Mouse (Mus musculus) frontal cortex, adult (tissue): ENCODE measurements around the gene Fbxl4.
A peak's percentile ranks its signal among the peaks of the same experiment; 100 is the strongest.
"Not testable (repeated sequence)": the region's sequence is repeated elsewhere in the genome, so short reads cannot be mapped to it uniquely, and the experiment has no call there.

Source experiments
- ATAC-seq: cut with Nextera tagmentation; 2 replicates; pipeline ENCODE4 v1.9.2; 2017; ENCODE audit warnings: mild to moderate bottlenecking, moderate library complexity, mixed read lengths; ENCODE audit not compliant: low TSS enrichment

Fbxl4 gene

DNA sequence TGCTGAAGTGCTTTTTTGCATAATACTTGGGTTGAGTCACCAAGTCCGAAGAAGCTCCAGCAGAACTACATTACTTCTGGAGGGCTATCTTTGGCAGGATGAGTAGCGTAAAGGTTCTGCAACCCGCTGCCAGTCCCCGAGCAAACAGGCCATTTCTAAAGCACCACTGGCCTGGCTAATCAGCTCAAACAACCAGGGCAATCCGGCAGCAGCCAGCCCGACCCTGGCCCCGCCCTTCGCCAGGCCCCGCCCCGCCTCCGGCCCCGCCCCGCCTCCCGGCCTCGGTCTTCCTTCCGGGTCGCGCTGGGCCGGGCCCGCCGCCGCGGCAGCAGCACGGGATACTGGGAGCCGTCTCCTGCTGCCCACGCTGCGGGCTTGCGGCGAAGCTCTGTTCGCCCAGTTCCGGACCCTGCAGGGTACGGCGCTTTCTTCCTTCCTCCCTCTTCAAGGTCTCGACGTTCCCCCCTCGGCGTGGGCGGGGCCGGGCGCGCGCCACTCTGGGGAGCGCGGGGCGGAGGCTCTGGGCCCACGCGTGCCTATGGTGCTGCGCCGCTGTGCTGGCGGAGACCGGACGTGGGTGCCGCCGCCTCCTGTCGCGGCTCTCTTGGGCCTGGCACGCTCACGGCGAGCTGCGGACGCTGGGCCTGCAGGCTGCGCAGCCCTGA is at the start of gene Fbxl4:
Gene Fbxl4, plus strand, starts transcription at position 278 of the 665 bp plus-strand sequence.
- peak; percentile 92 for ATAC-seq

DNA sequence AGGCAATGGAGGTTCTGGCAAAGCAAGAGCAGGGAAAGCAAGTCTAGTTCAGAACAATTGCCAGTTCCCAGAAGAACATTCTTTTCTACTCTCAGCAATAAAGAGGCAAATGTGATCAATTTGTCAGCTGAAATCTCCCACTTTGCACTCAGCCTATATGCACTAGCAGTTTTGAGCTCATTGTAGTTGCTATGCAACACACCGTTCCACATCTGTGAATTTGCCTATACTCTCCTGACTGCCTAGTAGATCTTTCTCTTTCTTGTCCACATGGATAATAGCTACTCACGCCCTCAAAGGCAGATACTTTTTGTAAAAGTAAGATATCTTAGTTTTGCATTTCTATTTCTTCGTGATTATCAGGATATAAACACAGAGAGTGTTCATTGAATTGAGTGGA is 42.8 kb upstream of the Fbxl4 start:
- ATAC-seq, result no peak

DNA sequence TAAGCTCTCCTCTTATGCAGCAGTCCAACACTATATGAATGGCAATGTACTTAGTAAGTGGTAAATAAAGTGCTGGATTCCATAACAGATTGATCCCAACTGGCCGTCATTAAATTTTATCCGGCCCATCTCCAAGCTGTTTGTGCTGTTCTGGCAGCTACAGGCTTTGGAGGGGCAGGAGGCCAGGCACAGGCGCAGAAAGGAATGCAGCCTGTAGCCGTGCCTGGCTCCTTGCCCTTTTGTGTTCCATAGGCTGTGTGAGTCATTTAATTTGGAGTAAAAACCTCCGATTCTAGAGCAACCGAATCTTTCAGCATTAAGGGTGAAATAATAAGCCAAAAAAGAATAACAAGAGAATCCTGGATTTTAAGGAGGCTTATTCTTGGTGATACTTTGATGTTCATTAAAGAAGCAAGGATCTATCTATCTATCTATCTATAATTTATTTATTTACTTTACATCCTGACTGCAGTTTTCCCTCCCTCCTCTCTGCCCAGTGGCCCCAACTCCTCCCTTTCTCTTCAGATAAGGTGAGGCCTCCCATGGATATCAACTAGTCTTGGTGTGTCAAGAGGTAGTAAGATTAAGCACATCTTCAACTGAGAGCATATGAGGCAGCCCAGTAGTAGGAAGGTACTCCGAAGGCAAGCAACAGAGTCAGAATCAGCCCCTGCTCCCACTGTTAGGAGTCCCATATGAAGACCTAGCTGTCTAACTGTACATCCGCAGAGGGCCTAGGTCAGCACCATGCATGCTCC is 14.3 kb upstream of the Fbxl4 start:
- no peak for ATAC-seq

DNA sequence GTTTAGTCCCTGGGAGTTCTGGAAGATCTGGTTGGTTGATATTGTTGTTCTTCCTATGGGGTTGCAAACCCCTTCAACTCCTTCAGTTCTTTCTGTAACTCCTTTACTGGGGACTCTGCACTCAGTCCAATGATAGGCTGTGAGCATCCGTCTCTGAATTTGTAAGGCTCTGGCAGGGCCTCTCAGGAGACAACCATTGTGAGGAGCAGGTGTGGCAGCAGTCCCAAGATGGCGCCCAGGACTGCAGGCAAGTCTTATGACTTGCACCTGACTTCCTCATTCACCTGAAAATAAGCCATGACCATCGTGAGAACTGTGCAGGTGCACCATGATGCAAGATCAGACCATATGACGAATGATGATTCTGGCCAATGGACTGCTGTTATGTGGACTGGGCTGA is 8.3 kb upstream of the Fbxl4 start:
- ATAC-seq, result not testable (repeated sequence)

DNA sequence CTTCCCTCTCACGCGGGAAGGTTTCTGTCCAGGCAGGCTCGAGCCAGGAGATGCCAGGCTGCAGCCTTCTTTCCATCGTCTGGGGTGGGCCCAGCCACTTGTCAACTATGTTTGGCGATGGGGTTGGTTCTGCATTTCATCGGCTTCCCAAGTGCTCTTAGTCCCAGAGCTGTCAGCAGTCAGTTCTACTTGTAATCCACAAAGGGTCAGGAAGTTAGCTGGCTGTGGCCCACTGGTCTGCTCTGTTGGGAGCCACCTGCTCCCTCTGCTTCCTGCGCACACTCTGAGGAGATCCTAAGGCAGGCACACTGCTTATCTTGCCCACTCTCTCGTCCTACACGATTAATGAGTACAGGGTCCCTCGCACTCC is 573 bp downstream of the Fbxl4 start:
- no peak; the same call in 1 of the 2 replicates for ATAC-seq

DNA sequence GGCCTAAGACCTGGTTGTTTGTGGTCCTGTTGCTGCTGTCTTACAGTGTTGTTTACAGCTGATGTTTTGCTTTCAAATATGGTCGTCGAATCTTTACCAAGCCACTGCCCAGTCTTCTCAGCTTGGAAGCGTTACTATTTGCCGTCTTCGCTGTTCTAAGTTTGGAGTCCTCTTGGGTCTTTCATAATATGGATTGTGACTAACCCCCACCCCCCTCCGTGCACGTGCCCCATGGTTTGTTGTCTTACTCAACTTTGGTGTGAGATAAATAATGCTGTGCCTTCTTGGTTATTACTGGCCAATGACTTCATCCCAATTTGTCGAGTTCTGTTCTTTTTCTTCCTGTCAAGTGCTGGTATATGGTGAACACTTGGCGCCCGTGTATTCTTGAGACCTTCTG is 1.1 kb downstream of the Fbxl4 start:
- ATAC-seq, result no peak

DNA sequence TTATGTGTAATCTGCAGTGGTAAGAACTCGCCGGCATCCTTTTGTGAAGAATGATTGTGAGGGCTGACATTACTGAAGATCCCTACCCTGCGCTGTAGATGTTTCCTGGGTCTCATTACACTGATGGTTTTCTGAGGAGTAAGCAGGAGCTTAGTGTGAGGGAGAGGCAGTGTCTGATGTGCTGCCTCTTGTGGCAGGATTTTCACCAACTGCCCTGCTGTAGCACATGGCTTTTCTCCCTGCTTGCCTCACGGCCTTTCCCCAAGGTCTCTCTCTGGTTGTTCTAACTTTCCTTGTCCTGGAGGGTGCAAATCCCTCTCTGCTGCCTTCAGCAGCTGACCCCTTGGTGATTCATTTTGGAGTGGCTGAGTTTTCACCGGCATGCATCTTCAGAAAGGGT is 10.0 kb downstream of the Fbxl4 start:
- ATAC-seq, result peak; percentile 90

DNA sequence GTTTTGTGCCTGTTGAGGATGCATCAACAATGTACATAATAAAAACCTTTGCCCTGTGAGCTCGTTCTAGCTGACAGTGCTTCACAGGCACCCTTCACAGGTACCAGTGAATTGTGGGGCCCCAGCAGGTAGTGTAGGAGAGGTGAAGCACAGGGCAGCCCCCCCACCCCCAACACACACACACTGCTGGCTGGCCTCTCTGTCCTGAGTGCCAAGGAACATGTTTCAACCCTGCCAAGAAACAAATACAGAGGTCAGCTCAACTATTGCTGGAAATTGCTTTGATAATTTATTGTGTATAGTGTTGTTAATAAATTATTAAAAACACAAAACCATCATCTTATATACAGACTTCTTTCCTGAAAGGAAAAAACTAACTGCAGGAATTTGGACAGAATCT is 21.2 kb downstream of the Fbxl4 start:
- ATAC-seq, result no peak

DNA sequence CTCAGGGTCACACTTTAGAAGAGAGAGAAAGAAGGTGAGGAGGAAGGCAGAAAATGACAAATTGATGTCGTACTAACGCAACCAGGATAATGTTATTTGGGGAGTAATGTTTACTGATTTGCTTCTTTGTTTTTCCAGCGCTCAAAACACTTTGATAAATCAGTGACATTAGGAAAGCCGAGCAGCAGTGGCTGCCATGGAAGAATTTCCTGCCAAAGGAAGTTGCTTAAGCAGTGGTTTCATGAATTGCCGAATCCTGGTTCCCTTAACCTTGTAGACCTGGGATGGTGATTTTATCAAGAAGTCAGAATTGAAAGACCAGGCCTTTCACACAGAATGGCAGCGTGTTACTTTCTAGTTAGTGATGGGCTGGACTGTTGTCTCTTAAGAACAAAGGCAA is 23.3 kb downstream of the Fbxl4 start:
- no peak for ATAC-seq

DNA sequence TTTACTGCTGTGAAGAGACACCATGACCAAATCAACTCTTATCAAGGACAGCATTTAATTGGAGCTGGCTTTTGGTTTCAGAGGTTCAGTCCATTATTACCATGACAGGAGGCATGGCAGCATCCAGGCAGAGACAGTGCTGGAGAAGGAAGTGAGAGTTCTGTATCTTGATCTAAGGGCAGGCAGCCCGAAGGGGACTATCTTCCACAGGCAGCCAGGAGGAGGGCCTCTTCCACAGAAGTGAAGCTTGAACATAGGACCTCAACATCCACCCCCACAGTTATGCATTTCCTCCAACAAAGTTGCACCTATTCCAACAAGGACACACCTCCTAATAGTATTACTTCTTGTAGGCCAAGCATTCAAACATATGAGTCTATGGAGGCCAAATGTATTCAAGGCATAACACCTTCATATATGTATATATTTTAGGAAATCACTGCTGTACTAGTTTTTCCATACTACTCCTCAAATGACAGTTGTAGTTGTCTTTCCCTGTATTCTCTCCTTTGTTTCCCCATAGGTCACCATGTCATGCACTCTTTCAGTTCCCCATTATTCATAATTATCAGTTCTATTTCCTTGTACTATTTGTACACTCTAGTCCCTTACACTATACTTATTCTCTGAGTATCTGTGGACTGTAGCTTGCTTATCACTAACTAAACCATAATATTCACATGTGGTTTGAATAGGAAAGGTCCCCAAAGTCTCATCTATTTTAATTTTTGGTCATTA is 26.4 kb downstream of the Fbxl4 start:
- ATAC-seq, result no peak

DNA sequence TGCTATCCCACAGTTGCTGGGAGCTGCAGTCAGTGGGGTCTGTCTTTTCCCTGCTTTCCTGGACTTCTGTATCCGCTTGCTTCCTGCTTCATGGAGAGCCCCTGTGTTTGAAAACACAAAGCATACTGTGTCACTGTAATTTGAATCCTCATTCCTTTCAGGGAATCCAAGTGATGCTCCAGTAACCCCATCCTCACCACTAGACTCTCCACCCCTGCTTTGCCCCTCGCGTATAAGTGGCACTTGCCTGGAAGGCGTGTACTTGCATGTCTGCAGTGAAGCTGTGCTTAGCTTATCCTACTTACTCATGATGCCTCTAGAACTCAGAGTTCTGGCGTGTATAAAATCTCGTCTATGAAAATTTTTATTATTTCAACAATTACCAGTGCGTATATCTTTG is 32.7 kb downstream of the Fbxl4 start:
- no peak for ATAC-seq

DNA sequence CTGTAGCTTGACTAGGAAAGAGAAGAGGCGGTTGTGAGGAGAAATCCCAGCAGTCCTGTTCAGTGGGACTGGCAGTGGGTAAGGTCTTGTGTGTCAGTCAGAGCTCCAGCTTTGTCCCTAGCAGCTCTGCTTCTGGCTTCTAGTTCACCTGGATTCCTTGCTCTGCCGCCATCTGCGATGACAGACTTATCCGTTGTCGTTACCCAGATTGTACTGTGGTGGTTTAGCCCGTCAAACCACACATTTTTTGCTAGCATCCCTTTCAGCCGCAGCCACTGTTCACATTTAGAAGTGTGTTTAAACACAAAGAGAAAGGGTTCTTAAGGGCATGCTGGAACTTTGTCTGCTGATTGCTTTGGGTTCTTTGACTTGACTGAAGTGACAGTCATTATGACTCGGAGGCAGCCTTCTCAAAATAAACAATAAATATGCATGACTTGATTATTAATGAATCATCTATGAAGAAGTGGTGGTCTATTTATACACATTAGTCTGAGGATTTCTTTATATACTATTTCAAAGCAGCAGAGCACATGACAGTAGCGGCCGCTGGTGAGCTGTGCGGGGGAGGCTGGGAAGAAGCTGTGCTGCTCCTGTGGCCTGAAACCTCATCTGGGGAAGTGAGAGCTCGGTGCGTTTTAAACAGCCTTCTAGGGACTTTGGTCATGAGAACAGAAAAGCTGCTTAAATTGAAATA is 35.6 kb downstream of the Fbxl4 start:
- peak; percentile 87 for ATAC-seq

DNA sequence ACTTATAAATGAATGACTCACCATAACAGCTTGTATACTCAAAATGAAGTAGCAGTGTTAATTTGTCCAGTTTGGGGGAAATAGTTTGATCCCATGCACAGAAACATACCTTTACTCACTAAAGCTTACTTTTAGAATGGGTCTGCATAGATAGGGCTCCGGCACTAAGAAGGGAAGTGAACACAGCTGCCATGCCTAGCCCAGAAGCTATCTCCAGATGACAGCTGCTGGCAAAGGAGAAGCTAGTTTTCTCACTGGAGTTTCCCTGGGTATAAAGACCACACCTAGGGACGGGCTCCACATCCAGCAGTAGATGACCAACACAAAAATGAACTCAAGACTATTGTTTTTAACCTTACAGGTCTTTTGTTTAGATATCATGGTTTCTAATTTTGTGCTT is 38.1 kb downstream of the Fbxl4 start:
- no peak for ATAC-seq

DNA sequence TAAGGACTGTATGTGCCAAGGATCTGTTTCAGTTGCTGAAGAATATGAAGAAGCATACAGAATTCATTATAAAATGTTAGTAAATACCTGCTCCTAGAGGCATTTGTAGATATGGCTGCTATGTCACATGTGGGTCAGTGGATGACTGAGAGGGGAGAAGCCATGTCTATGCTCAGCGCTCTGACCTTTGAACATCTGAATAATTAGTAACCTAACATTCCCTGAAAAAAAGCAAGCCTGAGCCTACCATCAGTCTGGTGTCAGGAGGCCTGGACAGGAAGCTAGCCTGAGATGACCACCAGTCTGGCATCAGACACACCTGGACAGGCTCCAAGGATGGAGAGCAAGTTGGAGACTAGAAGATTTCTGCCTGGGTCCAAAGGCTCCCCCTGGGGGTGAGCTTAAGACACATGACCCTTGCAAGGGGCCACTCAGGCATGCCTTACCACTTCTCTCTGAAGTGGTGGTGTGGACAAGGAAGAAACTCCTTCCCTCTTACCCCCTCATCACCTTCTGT is 39.2 kb downstream of the Fbxl4 start:
- ATAC-seq, result no peak

DNA sequence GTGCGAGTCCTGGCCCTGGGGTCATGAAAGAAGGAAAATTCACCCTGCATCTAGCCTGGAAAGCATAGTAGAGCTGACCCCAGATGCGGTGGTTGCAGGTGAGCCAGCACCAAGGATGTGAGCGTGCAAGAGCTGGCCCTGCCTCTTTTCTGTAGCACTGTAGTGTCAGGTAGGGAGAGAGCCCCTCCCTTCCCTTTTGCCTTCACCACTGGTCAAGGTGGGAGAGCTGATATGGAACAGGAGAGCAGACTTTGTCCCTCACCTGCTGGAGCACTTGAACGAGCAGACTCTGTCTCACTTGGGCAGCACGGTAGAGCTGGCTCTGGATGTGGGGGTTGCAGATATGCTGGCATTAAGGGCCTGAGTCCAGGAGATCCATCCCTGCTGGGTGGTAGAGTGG is 39.7 kb downstream of the Fbxl4 start:
- ATAC-seq, result no peak

DNA sequence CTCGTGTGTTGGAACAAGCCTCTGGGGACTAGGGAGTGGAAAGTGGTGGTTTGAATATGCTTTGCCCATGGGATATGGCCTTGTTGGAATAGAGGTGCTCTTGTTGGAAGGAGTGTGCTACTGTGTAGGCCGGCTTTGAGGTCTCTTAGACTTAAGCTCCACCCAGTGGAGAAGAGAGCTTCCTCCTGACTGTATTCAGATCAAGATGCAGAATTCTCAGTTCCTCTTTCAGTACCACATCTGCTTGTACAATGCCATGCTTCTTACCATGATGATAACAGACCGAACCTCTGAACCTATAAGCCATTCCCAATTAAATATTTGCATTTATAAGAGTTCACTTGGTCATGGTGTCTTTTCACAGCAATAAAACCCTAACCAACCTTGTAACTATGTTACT is 44.7 kb downstream of the Fbxl4 start:
- no peak for ATAC-seq

DNA sequence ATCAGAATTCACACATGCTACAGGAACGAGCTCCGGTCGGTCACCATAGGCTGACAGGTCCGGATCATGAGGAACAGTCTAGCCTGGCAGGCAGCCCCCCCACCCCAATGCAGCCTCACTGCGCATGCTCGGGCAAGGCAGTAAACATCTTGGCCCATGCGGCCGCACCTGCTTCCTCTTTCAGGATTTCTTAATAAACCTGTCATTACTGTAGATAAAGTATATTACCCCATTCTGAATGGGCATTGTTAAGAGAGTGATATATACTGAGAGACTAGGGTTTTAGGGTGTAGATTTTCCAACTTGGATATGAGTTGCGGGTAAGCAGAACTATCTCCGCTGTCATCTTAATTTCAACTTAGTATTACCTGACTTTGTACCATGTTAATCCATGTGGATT is 45.6 kb downstream of the Fbxl4 start:
- ATAC-seq, result no peak

DNA sequence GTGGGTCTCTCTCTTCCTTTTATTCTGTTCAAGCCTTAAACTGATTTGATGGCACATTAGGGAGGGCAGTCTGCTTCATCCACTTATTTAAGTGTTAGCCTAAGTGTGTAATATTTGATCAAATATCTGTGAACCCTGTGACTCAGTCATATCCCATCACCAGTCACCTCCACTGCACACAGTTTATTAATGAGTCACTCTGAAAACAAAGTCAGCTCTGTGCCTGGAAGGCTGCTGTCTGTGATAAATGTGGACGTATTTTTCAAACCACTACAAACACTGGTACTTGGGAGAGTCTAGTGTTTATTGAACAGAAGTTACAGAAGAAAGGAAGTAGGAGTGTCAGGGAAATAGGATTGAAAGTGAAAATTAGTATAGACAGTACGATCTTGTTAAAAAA is 63.3 kb downstream of the Fbxl4 start:
- no peak for ATAC-seq

DNA sequence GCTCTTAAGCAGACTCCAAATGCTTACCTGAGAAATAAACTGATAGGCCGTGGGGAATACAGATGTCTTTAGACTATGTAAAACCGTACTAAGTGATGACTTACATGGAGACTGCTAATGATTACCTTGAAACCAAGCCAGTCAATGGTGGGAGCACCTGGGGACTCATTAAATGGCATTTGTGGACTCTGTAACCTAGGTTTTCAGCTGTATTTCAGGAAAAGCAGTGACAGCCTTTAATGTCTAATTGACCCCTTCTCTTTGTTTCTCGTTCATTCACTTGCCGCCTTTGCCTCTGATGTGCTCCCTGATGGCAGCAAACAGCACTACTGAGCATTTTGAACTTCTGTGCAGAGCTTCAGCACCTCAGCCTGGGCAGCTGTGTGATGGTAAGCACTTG is 65.1 kb downstream of the Fbxl4 start:
- no peak for ATAC-seq

DNA sequence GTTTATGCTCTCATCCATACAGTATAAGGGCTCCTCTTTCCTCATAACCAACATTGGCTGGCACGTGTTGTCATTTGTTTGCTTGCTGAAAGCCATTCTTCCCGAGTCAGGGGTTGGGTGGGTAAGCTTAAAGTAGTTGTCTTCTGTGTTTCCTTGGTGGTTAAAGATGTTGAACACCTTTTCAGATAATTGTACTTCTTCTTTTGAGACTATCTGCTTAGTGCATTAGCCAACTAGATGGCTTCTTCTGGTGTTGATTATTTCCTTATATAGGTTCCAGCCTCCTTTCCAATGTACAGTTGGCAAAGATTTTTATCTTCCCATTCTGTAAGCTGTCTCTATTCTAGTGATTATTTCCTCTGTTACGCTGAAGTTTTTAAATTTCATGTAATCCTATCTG is 70.8 kb downstream of the Fbxl4 start:
- no peak for ATAC-seq

DNA sequence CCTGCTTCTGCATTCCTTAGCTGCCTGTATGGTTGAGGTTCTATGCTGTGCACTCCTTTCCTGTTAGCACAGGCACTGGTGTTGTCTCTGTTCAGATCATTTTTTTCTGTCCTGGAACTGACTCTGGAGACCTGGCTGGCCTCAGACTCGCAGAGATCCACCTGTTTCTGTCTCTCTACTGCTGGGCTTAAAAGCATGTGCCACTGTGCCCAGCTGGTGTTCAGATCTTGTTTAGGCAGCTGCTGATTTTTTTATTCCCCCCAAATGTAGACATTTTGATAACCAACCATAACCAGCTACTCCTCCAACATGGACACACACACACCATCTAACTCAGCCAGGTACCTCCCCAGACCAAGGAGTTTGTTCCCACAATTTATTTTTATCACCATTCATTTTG is 112.2 kb downstream of the Fbxl4 start:
- ATAC-seq, result no peak
